In genomic region chrX:157491145-157491935, GRCm38 (mm10) we compare ENCODE assay signal across 8 mouse cellular contexts. TPM values are rescaled to one million over a fixed set of nuclear protein-coding genes. Genes with fewer than 3 reads are reported as not detected.
DNase-seq lines count a peak whose midpoint lies in the region; ATAC-seq lines count a peak whose summit lies in the region.

No protein-coding gene starts in this region.

- H3K9me3 ChIP-seq in kidney, embryonic 16.5 days (ENCODE audit: low read length) = no peaks in the 10 kb centered on the region
- no peaks in the 10 kb centered on the region for H3K9me3 ChIP-seq in liver, embryonic 15.5 days (replicated peaks)
- H3K9me3 ChIP-seq in neural tube, embryonic 11.5 days (ENCODE audit: control insufficient read depth, low read length) = no peaks in the 10 kb centered on the region

- peak overlapping the region; percentile 77 for H3K9ac ChIP-seq in kidney, embryonic 16.5 days (replicated peaks; ENCODE audit: low read length)
- H3K9ac ChIP-seq in liver, embryonic 15.5 days = peak overlapping the region; percentile 40
- peak overlapping the region; percentile 86 for H3K9ac ChIP-seq in neural tube, embryonic 11.5 days (ENCODE audit: low read length)

- no peaks in the 10 kb centered on the region for H3K4me1 ChIP-seq in kidney, embryonic 16.5 days (ENCODE audit: insufficient read depth, low read length)
- peaks cover 5% of the 10 kb centered on the region; the same call in 1 of the 2 replicates for H3K4me1 ChIP-seq in liver, embryonic 15.5 days (replicated peaks)
- H3K4me1 ChIP-seq in neural tube, embryonic 11.5 days (ENCODE audit: control insufficient read depth, insufficient read depth, low read length) = no peaks in the 10 kb centered on the region

- peak overlapping the region; percentile 58 for H3K27ac ChIP-seq in kidney, embryonic 16.5 days (ENCODE audit: low read length)
- H3K27ac ChIP-seq in liver, embryonic 15.5 days (replicated peaks) = no peak overlapping the region; the same call in 1 of the 2 replicates
- H3K27ac ChIP-seq in neural tube, embryonic 11.5 days (ENCODE audit: low read depth, low read length) = peak overlapping the region; percentile 88

- H3K4me2 ChIP-seq in kidney, embryonic 16.5 days (replicated peaks; ENCODE audit: low read depth, low read length) = peak overlapping the region; percentile 57
- H3K4me2 ChIP-seq in liver, embryonic 15.5 days = peak overlapping the region; percentile 78
- H3K4me2 ChIP-seq in neural tube, embryonic 11.5 days (ENCODE audit: low read depth) = peak overlapping the region; percentile 43

- ATAC-seq in common myeloid progenitor, adult 5-6 weeks (replicated peaks; ENCODE audit: low read depth, poor library complexity, severe bottlenecking) = peak; percentile 43
- peak; percentile 73 for ATAC-seq in kidney, embryonic 16.5 days (ENCODE audit: low FRiP score, low TSS enrichment)
- ATAC-seq in liver, embryonic 15.5 days (ENCODE audit: insufficient read depth) = peak; percentile 64
- ATAC-seq in neural tube, embryonic 11.5 days (ENCODE audit: insufficient read depth, low FRiP score, low TSS enrichment) = peak; percentile 68

- no peaks in the 10 kb centered on the region for H3K27me3 ChIP-seq in kidney, embryonic 16.5 days (ENCODE audit: insufficient read depth, low read length)
- no peaks in the 10 kb centered on the region for H3K27me3 ChIP-seq in liver, embryonic 15.5 days
- H3K27me3 ChIP-seq in neural tube, embryonic 11.5 days (ENCODE audit: control insufficient read depth, insufficient read depth, low read length) = no peaks in the 10 kb centered on the region

- 11% methylated on average over 83 of the region's 104 CpGs for WGBS in kidney, embryonic 16.5 days
- 19% methylated on average over 75 of the region's 104 CpGs for WGBS in liver, embryonic 15.5 days (ENCODE audit: insufficient replicate concordance)
- WGBS in neural tube, embryonic 11.5 days = 15% methylated on average over 46 of the region's 104 CpGs

- no peaks in the 10 kb centered on the region for H3K36me3 ChIP-seq in kidney, embryonic 16.5 days (ENCODE audit: insufficient read depth, low read length)
- H3K36me3 ChIP-seq in liver, embryonic 15.5 days (replicated peaks) = no peaks in the 10 kb centered on the region
- no peaks in the 10 kb centered on the region for H3K36me3 ChIP-seq in neural tube, embryonic 11.5 days (ENCODE audit: control insufficient read depth, insufficient read depth, low read length)

- H3K4me3 ChIP-seq in kidney, embryonic 16.5 days (ENCODE audit: low read length) = peak overlapping the region; percentile 68
- H3K4me3 ChIP-seq in liver, embryonic 15.5 days (replicated peaks) = peak overlapping the region; percentile 63
- peak overlapping the region; percentile 65 for H3K4me3 ChIP-seq in neural tube, embryonic 11.5 days (ENCODE audit: low read depth, low read length)

- peak; percentile 1 for DNase-seq in ovary, postnatal 14 days (ENCODE audit: low spot score)
- no peak for DNase-seq in ovary, postnatal 36 days (ENCODE audit: low spot score)
- peak; percentile 20 to 24 for DNase-seq in gastrocnemius, postnatal 4 days (ENCODE audit: low spot score in 2 of 2)
- peak; percentile 69 for DNase-seq in neural tube, embryonic 11.5 days (ENCODE audit: low spot score)
- DNase-seq in testis, postnatal 10 days (ENCODE audit: low spot score) = peak; percentile 48

RNA-seq across cellular contexts. Expression of gene Sms, which starts 0.7 kb away (rescaled TPM):
- 57.9 and 86.5 TPM in 2 replicates for total RNA-seq in common myeloid progenitor, adult 5-6 weeks (2017)
- 10 to 100 TPM; 45.6 to 72.1 TPM for total RNA-seq in gastrocnemius, postnatal 4 days (2021)
- 41.0 and 55.1 TPM in 2 replicates for polyA plus RNA-seq in kidney, embryonic 16.5 days (2015; fragmentation: Nextera tagmentation; extraction: Ambion mirVana)
- polyA plus RNA-seq in liver, embryonic 15.5 days (2015; fragmentation: Nextera tagmentation; extraction: Ambion mirVana) = 10.0 and 16.9 TPM in 2 replicates
- polyA plus RNA-seq in neural tube, embryonic 11.5 days (2014; fragmentation: Nextera tagmentation; extraction: Ambion mirVana) = 105 and 111 TPM in 2 replicates
